Mouse (Mus musculus) forebrain, embryonic 15.5 days (tissue): ENCODE results near the gene Ring1. TPM values are rescaled to one million over a fixed set of nuclear protein-coding genes. Genes with fewer than 3 reads are reported as not detected.
A peak's percentile ranks its signal among the peaks of the same experiment; 100 is the strongest.

Source experiments
- ATAC-seq: fragments of 200-750 bp; cut with Nextera tagmentation; replicated peaks from 2 replicates; pipeline ENCODE4 v1.8.0; 2017; ENCODE audit warnings: mild to moderate bottlenecking, moderate TSS enrichment, moderate library complexity
- H3K27ac ChIP-seq: fragments of 300-500 bp; sonication (generic); replicated peaks from 2 replicates; pipeline ENCODE4 v1.5.1; 2015; ENCODE audit warnings: mild to moderate bottlenecking, inconsistent platforms
- H3K27me3 ChIP-seq: fragments of 300-500 bp; sonication (generic); 2 replicates; pipeline ENCODE4 v1.6.1; 2015; ENCODE audit warnings: inconsistent platforms
- H3K36me3 ChIP-seq: fragments of 300-500 bp; sonication (generic); 2 replicates; pipeline ENCODE4 v1.6.1; 2015; ENCODE audit warnings: mild to moderate bottlenecking, inconsistent platforms
- H3K4me1 ChIP-seq: fragments of 300-500 bp; sonication (generic); 2 replicates; pipeline ENCODE4 v1.6.1; 2015; ENCODE audit warnings: inconsistent platforms
- H3K4me2 ChIP-seq: fragments of 300-500 bp; sonication (generic); replicated peaks from 2 replicates; pipeline ENCODE4 v1.6.1; 2015; ENCODE audit warnings: mild to moderate bottlenecking, inconsistent platforms
- H3K4me3 ChIP-seq: fragments of 300-500 bp; sonication (generic); 2 replicates; pipeline ENCODE4 v1.5.1; 2015; ENCODE audit warnings: mild to moderate bottlenecking, inconsistent platforms
- H3K9ac ChIP-seq: fragments of 300-500 bp; sonication (generic); replicated peaks from 2 replicates; pipeline ENCODE4 v1.6.1; 2015; ENCODE audit warnings: mild to moderate bottlenecking, inconsistent platforms
- H3K9me3 ChIP-seq: fragments of 300-500 bp; sonication (generic); 2 replicates; pipeline ENCODE4 v1.6.1; 2016; ENCODE audit warnings: inconsistent platforms
- WGBS: fragments of 180-500 bp; shearing (Covaris S2); methylation state at CpG from one replicate; pipeline ENCODE4 v1.1.7; 2015; ENCODE audit warnings: mixed read lengths; 5-methylcytosine and 5-hydroxymethylcytosine counted together
- polyA plus RNA-seq: library from polyadenylated mRNA; unstranded; fragments of >200 nt; fragmentation: Nextera tagmentation; extraction: Ambion mirVana; gene quantifications from 2 replicates; pipeline ENCODE4 v1.2.1, GENCODE M21; 2015

Gene Ring1
- polyA plus RNA-seq, 1 experiment from 2014 or later: 21.9 TPM

- H3K27me3 ChIP-seq: no peaks in the 10 kb centered on the region
- no peak overlapping the region for H3K4me2 ChIP-seq
- H3K36me3 ChIP-seq: peaks cover 47% of the 10 kb centered on the region
- H3K4me3 ChIP-seq: no peak overlapping the region
- 73% methylated on average over 10 of the region's 10 CpGs for WGBS
- no peak for ATAC-seq
- H3K4me1 ChIP-seq: peaks cover 51% of the 10 kb centered on the region
- H3K27ac ChIP-seq: no peak overlapping the region
- no peak overlapping the region for H3K9ac ChIP-seq
- H3K9me3 ChIP-seq: no peaks in the 10 kb centered on the region
Measured at GRCm38 (mm10) chr17:34034064-34034463, 9.6 kb upstream of the Ring1 start.

GRCm38 (mm10) chr17:34033441-34033840 lies 9.0 kb upstream of the Ring1 start:
- no peaks in the 10 kb centered on the region for H3K9me3 ChIP-seq
- H3K4me1 ChIP-seq: peaks cover 51% of the 10 kb centered on the region
- no peak overlapping the region for H3K9ac ChIP-seq
- peaks cover 54% of the 10 kb centered on the region for H3K36me3 ChIP-seq
- no peak overlapping the region; the same call in 1 of the 2 replicates for H3K4me2 ChIP-seq
- 91% methylated on average over 9 of the region's 9 CpGs for WGBS
- no peaks in the 10 kb centered on the region for H3K27me3 ChIP-seq
- no peak overlapping the region for H3K27ac ChIP-seq
- ATAC-seq: no peak
- no peak overlapping the region for H3K4me3 ChIP-seq

- Histone ChIP-seq H3K9me3 (no peaks in the 10 kb centered on the region), H3K4me2 (peak overlapping the region; percentile 94), H3K27ac (peak overlapping the region; percentile 98), H3K36me3 (peaks cover 53% of the 10 kb centered on the region), H3K27me3 (no peaks in the 10 kb centered on the region), H3K4me3 (peak overlapping the region; percentile 85), H3K9ac (peak overlapping the region; percentile 88), H3K4me1 (peaks cover 51% of the 10 kb centered on the region)
- no peak for ATAC-seq
- 61% methylated on average over 9 of the region's 9 CpGs for WGBS
Measured at GRCm38 (mm10) chr17:34032806-34033205, 8.3 kb upstream of the Ring1 start.

- WGBS: under 1% methylated on average over 38 of the region's 48 CpGs
- Histone ChIP-seq H3K9me3 (no peaks in the 10 kb centered on the region), H3K4me2 (peak overlapping the region; percentile 94), H3K36me3 (peaks cover 47% of the 10 kb centered on the region), H3K27ac (peak overlapping the region; percentile 98), H3K4me1 (peaks cover 54% of the 10 kb centered on the region), H3K27me3 (no peaks in the 10 kb centered on the region), H3K4me3 (peak overlapping the region; percentile 85), H3K9ac (peak overlapping the region; percentile 88)
- peak; percentile 4; the same call in 1 of the 2 replicates for ATAC-seq
Measured at GRCm38 (mm10) chr17:34032174-34032632, 7.7 kb upstream of the Ring1 start.

GRCm38 (mm10) chr17:34031465-34032173 lies 7.1 kb upstream of the Ring1 start, which contains the start of the genes Slc39a7 and Rxrb:
Gene Slc39a7, minus strand, starts transcription at chr17:34031682.
Gene Rxrb, plus strand, starts transcription at chr17:34031812.
- H3K4me2 ChIP-seq: peak within 1 kb of the TSS; percentile 94
- H3K36me3 ChIP-seq: peaks cover 42% of the 10 kb centered on the region
- peak within 1 kb of the TSS; percentile 85 for H3K4me3 ChIP-seq
- H3K9me3 ChIP-seq: no peaks in the 10 kb centered on the region
- H3K27me3 ChIP-seq: no peaks in the 10 kb centered on the region
- peak; percentile 79 for ATAC-seq
- WGBS: under 1% methylated on average over 87 of the region's 88 CpGs
- peak within 1 kb of the TSS; percentile 98 for H3K27ac ChIP-seq
- H3K4me1 ChIP-seq: peaks cover 60% of the 10 kb centered on the region
- peak within 1 kb of the TSS; percentile 88 for H3K9ac ChIP-seq

- 5% methylated on average over 20 of the region's 20 CpGs for WGBS
- Histone ChIP-seq H3K4me2 (peak overlapping the region; percentile 94), H3K9me3 (no peaks in the 10 kb centered on the region), H3K9ac (peak overlapping the region; percentile 88), H3K4me3 (peak overlapping the region; percentile 85), H3K36me3 (peaks cover 34% of the 10 kb centered on the region), H3K27ac (peak overlapping the region; percentile 98), H3K4me1 (peaks cover 67% of the 10 kb centered on the region), H3K27me3 (no peaks in the 10 kb centered on the region)
- no peak for ATAC-seq
Measured at GRCm38 (mm10) chr17:34030861-34031326, 6.4 kb upstream of the Ring1 start.

- 69% methylated on average over 21 of the region's 21 CpGs for WGBS
- Histone ChIP-seq H3K4me2 (peak overlapping the region; percentile 94), H3K27me3 (no peaks in the 10 kb centered on the region), H3K36me3 (peaks cover 27% of the 10 kb centered on the region), H3K4me1 (peaks cover 76% of the 10 kb centered on the region), H3K9ac (peak overlapping the region; percentile 88), H3K9me3 (no peaks in the 10 kb centered on the region), H3K4me3 (peak overlapping the region; percentile 85), H3K27ac (no peak overlapping the region)
- no peak for ATAC-seq
Measured at GRCm38 (mm10) chr17:34029890-34030595, 5.6 kb upstream of the Ring1 start.

- Histone ChIP-seq H3K27me3 (no peaks in the 10 kb centered on the region), H3K9ac (no peak overlapping the region), H3K4me2 (peak overlapping the region; percentile 94), H3K4me3 (0 out of 2 replicates have a peak overlapping the region, but pooled peaks have one; percentile 85), H3K36me3 (peaks cover 22% of the 10 kb centered on the region), H3K27ac (no peak overlapping the region), H3K9me3 (no peaks in the 10 kb centered on the region), H3K4me1 (peaks cover 77% of the 10 kb centered on the region)
- WGBS: 86% methylated on average over 18 of the region's 18 CpGs
- no peak for ATAC-seq
Measured at GRCm38 (mm10) chr17:34029150-34029889, 4.8 kb upstream of the Ring1 start.

GRCm38 (mm10) chr17:34028501-34029149 lies 4.1 kb upstream of the Ring1 start:
- Histone ChIP-seq H3K27ac (peak overlapping the region; percentile 98), H3K4me3 (peak overlapping the region; percentile 81), H3K9me3 (no peaks in the 10 kb centered on the region), H3K36me3 (peaks cover 21% of the 10 kb centered on the region), H3K4me1 (peaks cover 78% of the 10 kb centered on the region), H3K27me3 (no peaks in the 10 kb centered on the region), H3K9ac (peak overlapping the region; percentile 74; the same call in 1 of the 2 replicates), H3K4me2 (peak overlapping the region; percentile 90)
- WGBS: 43% methylated on average over 17 of the region's 17 CpGs
- no peak for ATAC-seq

GRCm38 (mm10) chr17:34027656-34028223 lies 3.3 kb upstream of the Ring1 start, which contains the start of gene H2-Ke6:
Gene H2-Ke6, minus strand, starts transcription at chr17:34028060.
- WGBS: under 1% methylated on average over 41 of the region's 49 CpGs
- no peaks in the 10 kb centered on the region for H3K9me3 ChIP-seq
- peaks cover 77% of the 10 kb centered on the region for H3K4me1 ChIP-seq
- H3K4me2 ChIP-seq: peak within 1 kb of the TSS; percentile 90
- peak within 1 kb of the TSS; percentile 74 for H3K9ac ChIP-seq
- no peaks in the 10 kb centered on the region for H3K27me3 ChIP-seq
- ATAC-seq: peak; percentile 69
- H3K4me3 ChIP-seq: peak within 1 kb of the TSS; percentile 81
- peak within 1 kb of the TSS; percentile 98 for H3K27ac ChIP-seq
- peaks cover 24% of the 10 kb centered on the region for H3K36me3 ChIP-seq
